Mouse (Mus musculus) erythroblast, embryonic 14.5 days (primary cell): ENCODE measurements around the gene Eva1c.

Source experiments
- GATA1 ChIP-seq: IDR thresholded peaks from 2 replicates; pipeline ENCODE4 v1.6.1; 2012; ENCODE audit warnings: low read length, inconsistent platforms, mixed read lengths
- TAL1 ChIP-seq: IDR thresholded peaks from 3 replicates; pipeline ENCODE4 v1.6.1; 2012; ENCODE audit warnings: low read length, inconsistent platforms, mixed read lengths

DNA sequence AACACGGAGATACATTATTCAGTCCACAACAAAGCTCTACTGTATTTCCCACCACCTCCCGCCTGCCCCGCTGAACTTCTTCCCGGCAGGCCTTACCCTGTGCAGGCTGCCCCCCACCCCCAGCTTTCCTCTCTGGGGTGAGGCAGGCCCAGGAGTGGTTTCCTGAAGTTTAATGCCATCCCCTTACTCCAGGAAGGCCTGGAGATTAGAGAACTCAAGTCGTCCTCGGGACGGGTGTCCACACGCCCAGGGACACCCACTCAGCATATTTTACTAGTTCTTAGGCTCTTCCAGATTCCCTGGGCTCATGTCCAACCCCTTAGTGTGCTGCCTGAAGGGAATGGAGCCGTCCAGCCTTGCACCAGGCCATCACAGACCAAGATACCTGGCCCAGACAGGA is 39.1 kb downstream of the Eva1c start:
- TF ChIP-seq GATA1 (no peak), TAL1 (no peak)
